ENCODE assay signal across 8 mouse cellular contexts in the genomic region with DNA sequence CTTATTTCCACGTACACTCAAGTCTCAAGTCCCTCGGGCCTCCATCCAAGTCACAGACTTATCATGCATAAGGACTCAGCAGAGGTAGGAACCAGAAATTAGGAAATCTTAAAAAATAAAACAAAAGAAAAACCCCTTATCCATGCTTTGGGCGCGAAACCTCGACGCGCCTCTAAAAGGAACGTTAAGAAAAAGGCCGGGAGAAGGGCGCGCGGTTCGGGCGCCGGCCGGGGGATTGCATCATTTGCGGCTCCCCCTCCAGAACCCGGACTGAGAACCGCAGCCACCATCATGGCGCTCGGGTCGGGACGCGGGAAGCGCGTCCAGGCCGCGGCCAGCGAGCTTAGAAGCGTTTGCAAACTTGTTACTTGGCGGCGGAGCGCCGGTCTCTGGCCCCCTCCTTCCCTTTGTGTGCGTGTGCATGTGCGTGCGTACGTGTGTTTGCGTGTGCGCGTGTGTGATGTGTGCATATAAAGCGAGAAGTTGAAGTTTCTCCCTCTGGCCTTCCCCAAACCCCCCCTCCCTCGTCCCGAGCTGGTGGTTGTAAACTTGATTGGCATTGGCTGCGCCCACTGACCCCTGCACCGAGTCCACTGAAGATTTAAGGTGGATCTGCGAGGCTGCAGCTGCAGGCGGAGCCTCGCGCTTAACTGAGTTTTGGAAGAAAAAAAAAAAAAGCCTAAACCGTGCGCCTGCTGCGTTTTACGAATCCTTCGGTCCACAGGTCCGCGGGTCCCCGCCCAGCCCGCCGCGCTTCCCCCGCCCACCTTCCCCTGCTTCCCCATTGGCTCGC. TPM values are rescaled to one million over a fixed set of nuclear protein-coding genes. Genes with fewer than 3 reads are reported as not detected.
DNase-seq lines count a peak whose midpoint lies in the region; ATAC-seq and TF ChIP-seq lines count a peak whose summit lies in the region.

No protein-coding gene starts in this region.

- H3K27me3 ChIP-seq in forebrain, postnatal 0 days (ENCODE audit: insufficient read depth, low read length) = no peaks in the 10 kb centered on the region
- no peaks in the 10 kb centered on the region for H3K27me3 ChIP-seq in hindbrain, embryonic 10.5 days (ENCODE audit: insufficient read depth, poor library complexity, severe bottlenecking)

- WGBS in forebrain, postnatal 0 days = under 1% methylated on average over 63 of the region's 63 CpGs
- under 1% methylated on average over 63 of the region's 63 CpGs for WGBS in hindbrain, embryonic 10.5 days

- no peaks in the 10 kb centered on the region for H3K36me3 ChIP-seq in forebrain, postnatal 0 days (ENCODE audit: insufficient read depth)
- H3K36me3 ChIP-seq in hindbrain, embryonic 10.5 days = peaks cover 12% of the 10 kb centered on the region

- peak overlapping the region; percentile 76 for H3K9ac ChIP-seq in forebrain, postnatal 0 days

- TF ChIP-seq CTCF in forebrain, postnatal 0 days (IDR thresholded peaks at IDR 0.05; ENCODE audit: low read depth) = no peak

- H3K4me1 ChIP-seq in forebrain, postnatal 0 days (ENCODE audit: insufficient read depth) = 0 out of 2 replicates have a peak, but pooled peaks cover 2% of the 10 kb centered on the region
- H3K4me1 ChIP-seq in hindbrain, embryonic 10.5 days (replicated peaks) = peaks cover 73% of the 10 kb centered on the region

- DNase-seq in NIH3T3 (ENCODE audit: low read depth) = peak; percentile 99
- DNase-seq in cerebellum, adult 8-10 months = peak; percentile 67
- peak; percentile 90 for DNase-seq in forebrain, postnatal 0 days
- peak; percentile 96 for DNase-seq in hindbrain, embryonic 10.5 days (ENCODE audit: low spot score)
- DNase-seq in layer of hippocampus, postnatal 14 days (ENCODE audit: low spot score in 2 of 2) = peak; percentile 69 to 80
- peak; percentile 92 for DNase-seq in lung, postnatal 36 days
- peak; percentile 92 for DNase-seq in retina, embryonic 14.5 days (ENCODE audit: low spot score)
- peak; percentile 75 to 81 for DNase-seq in thymus, postnatal 36 days

- H3K4me2 ChIP-seq in forebrain, postnatal 0 days (ENCODE audit: low read depth) = peak overlapping the region; percentile 90

- peak overlapping the region; percentile 90 for H3K27ac ChIP-seq in forebrain, postnatal 0 days (ENCODE audit: low read depth, low read length)
- peak overlapping the region; percentile 98 for H3K27ac ChIP-seq in hindbrain, embryonic 10.5 days

- peak; percentile 80 for ATAC-seq in forebrain, postnatal 0 days

- peak overlapping the region; percentile 61 for H3K4me3 ChIP-seq in forebrain, postnatal 0 days (ENCODE audit: low read depth, low read length)
- H3K4me3 ChIP-seq in hindbrain, embryonic 10.5 days = peak overlapping the region; percentile 72

- no peaks in the 10 kb centered on the region for H3K9me3 ChIP-seq in forebrain, postnatal 0 days (ENCODE audit: low read length)
- H3K9me3 ChIP-seq in hindbrain, embryonic 10.5 days = no peaks in the 10 kb centered on the region

RNA-seq across cellular contexts. Expression of gene Cdkn1b, which starts 8.1 kb away (rescaled TPM):
- total RNA-seq in forebrain, postnatal 0 days (2014; rRNA removed) = 89.0 and 102 TPM in 2 replicates
- polyA plus RNA-seq in forebrain, postnatal 0 days (2015; fragmentation: Nextera tagmentation; extraction: Ambion mirVana) = 36.0 and 44.0 TPM in 2 replicates
- 17.2 and 17.7 TPM in 2 replicates for polyA plus RNA-seq in hindbrain, embryonic 10.5 days (2016; fragmentation: Nextera tagmentation; extraction: Ambion mirVana)
- total RNA-seq in layer of hippocampus, postnatal 14 days (2021) = 10 to 100 TPM; 55.5 to 57.1 TPM

RNA-seq across cellular contexts. Expression of gene Gpr19, which starts 29.9 kb away (rescaled TPM):
- 33.2 and 34.5 TPM in 2 replicates for total RNA-seq in forebrain, postnatal 0 days (2014; rRNA removed)
- 38.6 and 42.7 TPM in 2 replicates for polyA plus RNA-seq in forebrain, postnatal 0 days (2015; fragmentation: Nextera tagmentation; extraction: Ambion mirVana)
- 24.7 and 29.9 TPM in 2 replicates for polyA plus RNA-seq in hindbrain, embryonic 10.5 days (2016; fragmentation: Nextera tagmentation; extraction: Ambion mirVana)
- 10 to 100 TPM; 24.1 to 24.7 TPM for total RNA-seq in layer of hippocampus, postnatal 14 days (2021)

RNA-seq across cellular contexts. Expression of gene Apold1, which starts 53.2 kb away (rescaled TPM):
- 8.7 TPM in 2 replicates for total RNA-seq in forebrain, postnatal 0 days (2014; rRNA removed)
- 5.9 and 6.2 TPM in 2 replicates for polyA plus RNA-seq in forebrain, postnatal 0 days (2015; fragmentation: Nextera tagmentation; extraction: Ambion mirVana)
- 2.7 and 2.9 TPM in 2 replicates for polyA plus RNA-seq in hindbrain, embryonic 10.5 days (2016; fragmentation: Nextera tagmentation; extraction: Ambion mirVana)
- 1 to 10 TPM; 3.5 to 4.4 TPM for total RNA-seq in layer of hippocampus, postnatal 14 days (2021)

Comparison
In these comparisons a context has a peak if more than half of its experiments do, and no peak if none do; other contexts are left out.
1. Peak in every context shown above with its lines: DNase-seq, ATAC-seq, H3K4me3 ChIP-seq and H3K27ac ChIP-seq.